Mouse (Mus musculus): ENCODE measurements around the gene Pcmt1. TPM values are rescaled to one million over a fixed set of nuclear protein-coding genes. Genes with fewer than 3 reads are reported as not detected.
A peak's percentile ranks its signal among the peaks of the same experiment; 100 is the strongest.

The Pcmt1 gene
- polyA plus RNA-seq, 1 experiment from 2014 or later: 80.9 TPM

DNA sequence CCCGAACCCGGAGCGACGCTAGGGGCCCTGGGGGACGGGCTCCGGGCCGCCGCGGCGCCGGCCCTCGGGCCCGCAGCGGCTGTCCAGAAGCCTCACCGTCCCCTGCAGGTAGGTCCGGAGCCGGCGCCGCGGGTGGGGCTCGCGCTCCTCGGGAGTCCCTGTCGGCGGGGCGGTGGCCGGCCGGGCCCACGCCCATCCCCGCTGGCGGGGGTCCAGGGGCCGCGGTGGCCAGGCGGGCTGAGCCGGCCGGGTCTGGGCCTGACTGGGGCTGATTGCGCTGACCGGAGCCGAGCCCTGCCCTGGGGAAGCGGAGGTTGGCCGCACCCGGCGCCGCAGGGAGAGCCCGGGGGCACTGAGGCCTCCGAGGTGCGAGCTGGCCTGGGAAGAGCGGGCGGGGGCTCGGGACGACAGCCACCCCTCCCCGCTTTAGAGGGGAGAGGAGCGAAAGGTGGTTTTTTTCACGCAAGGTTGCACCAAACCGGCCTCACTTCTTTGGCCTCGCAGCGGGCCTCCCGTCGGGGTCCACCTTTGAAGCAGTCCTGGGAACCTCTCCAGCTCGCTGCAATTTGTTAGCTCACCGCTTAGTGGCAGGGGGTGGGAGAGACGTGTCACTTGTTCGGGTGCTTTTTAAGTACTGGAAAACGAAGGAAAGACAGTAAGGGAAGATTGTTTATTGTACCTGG is 548 bp upstream of the Pcmt1 start:
- H3K4me1 ChIP-seq (replicated peaks; ENCODE audit: control insufficient read depth, insufficient read depth, low read length): peaks cover 3% of the 10 kb centered on the region
- H3K4me3 ChIP-seq (ENCODE audit: low read depth, low read length): peak overlapping the region; percentile 98
- under 1% methylated on average over 59 of the region's 64 CpGs for WGBS
- no peaks in the 10 kb centered on the region for H3K27me3 ChIP-seq (replicated peaks; ENCODE audit: control insufficient read depth, insufficient read depth, low read length)
- H3K9me3 ChIP-seq (ENCODE audit: control insufficient read depth): no peaks in the 10 kb centered on the region
- TF ChIP-seq CTCF (IDR thresholded peaks at IDR 0.05; ENCODE audit: low read depth): peak; percentile 57
- H3K36me3 ChIP-seq (ENCODE audit: control insufficient read depth, insufficient read depth): peaks cover 8% of the 10 kb centered on the region; the same call in 1 of the 2 replicates
- H3K4me2 ChIP-seq (replicated peaks; ENCODE audit: low read depth): peak overlapping the region; percentile 79
- H3K9ac ChIP-seq (ENCODE audit: low read depth, low read length): peak overlapping the region; percentile 100
- peak overlapping the region; percentile 100 for H3K27ac ChIP-seq (ENCODE audit: low read depth, low read length)
- ATAC-seq: peak; percentile 88

DNA sequence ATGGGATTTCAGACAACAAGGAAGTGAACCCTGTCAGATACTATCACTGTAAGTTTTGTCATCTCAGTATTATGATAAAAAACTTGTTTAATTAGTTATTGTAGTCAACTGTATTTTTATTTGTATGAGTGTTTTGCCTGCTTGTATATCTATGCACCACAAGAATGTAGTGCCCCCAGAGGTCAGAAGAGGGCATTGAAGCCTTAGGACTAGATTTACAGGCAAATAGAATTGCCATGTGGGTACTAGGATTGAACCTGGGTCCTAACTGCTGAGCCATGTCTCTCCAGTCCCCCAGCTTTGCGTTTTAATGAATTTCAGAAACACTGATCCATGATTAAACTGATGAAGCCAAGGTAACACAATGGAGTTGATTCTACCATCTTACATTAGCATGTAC is 7.3 kb downstream of the Pcmt1 start:
- Histone ChIP-seq H3K27me3 (replicated peaks; ENCODE audit: control insufficient read depth, insufficient read depth, low read length) (no peaks in the 10 kb centered on the region), H3K9ac (ENCODE audit: low read depth, low read length) (no peak overlapping the region), H3K4me3 (ENCODE audit: low read depth, low read length) (no peak overlapping the region), H3K27ac (ENCODE audit: low read depth, low read length) (no peak overlapping the region), H3K9me3 (ENCODE audit: control insufficient read depth) (no peaks in the 10 kb centered on the region), H3K36me3 (ENCODE audit: control insufficient read depth, insufficient read depth) (peaks cover 19% of the 10 kb centered on the region), H3K4me2 (replicated peaks; ENCODE audit: low read depth) (no peak overlapping the region), H3K4me1 (replicated peaks; ENCODE audit: control insufficient read depth, insufficient read depth, low read length) (no peaks in the 10 kb centered on the region)
- TF ChIP-seq CTCF (IDR thresholded peaks at IDR 0.05; ENCODE audit: low read depth): peak; percentile 67
- ATAC-seq: 0 out of 2 replicates have a peak, but pooled peaks have one; percentile 19
- WGBS: 67% methylated on average over 1 of the region's 1 CpGs

DNA sequence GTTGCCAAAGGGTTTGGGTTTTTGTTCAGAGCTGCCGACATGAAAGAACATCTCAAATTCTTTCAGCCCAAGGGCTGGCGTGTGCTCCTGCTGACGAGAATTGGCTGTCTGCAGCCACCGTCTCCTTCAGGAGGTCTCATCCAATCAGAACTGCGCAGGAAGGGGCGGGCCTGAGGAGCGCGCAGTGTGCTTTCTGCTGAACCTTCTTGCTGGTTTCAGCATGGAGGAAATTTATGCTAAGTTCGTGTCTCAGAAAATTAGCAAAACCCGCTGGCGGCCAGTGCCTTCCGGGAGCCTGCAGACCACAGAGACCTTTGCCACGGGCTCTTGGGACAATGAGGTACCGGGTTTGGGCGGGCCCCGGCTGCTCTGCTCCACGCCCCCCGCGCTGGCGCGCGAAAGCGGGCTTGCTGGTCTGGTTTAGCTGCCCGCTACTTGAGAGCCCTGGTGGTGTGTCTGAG is 13.6 kb downstream of the Pcmt1 start, which contains the start of gene Nup43:
TSS of gene Nup43 (plus strand) at position 162 of the 461 bp plus-strand sequence.
- Histone ChIP-seq H3K27ac (ENCODE audit: low read depth, low read length) (peak within 1 kb of the TSS; percentile 9; the same call in 1 of the 2 replicates), H3K4me1 (replicated peaks; ENCODE audit: control insufficient read depth, insufficient read depth, low read length) (no peaks in the 10 kb centered on the region; the same call in none of the 2 replicates), H3K4me2 (replicated peaks; ENCODE audit: low read depth) (peak within 1 kb of the TSS; percentile 69), H3K27me3 (replicated peaks; ENCODE audit: control insufficient read depth, insufficient read depth, low read length) (no peaks in the 10 kb centered on the region), H3K9me3 (ENCODE audit: control insufficient read depth) (no peaks in the 10 kb centered on the region), H3K4me3 (ENCODE audit: low read depth, low read length) (peak within 1 kb of the TSS; percentile 64), H3K9ac (ENCODE audit: low read depth, low read length) (peak within 1 kb of the TSS; percentile 43), H3K36me3 (ENCODE audit: control insufficient read depth, insufficient read depth) (peaks cover 7% of the 10 kb centered on the region; the same call in 1 of the 2 replicates)
- peak; percentile 70 for ATAC-seq
- TF ChIP-seq CTCF (IDR thresholded peaks at IDR 0.05; ENCODE audit: low read depth): no peak
- WGBS: under 1% methylated on average over 24 of the region's 24 CpGs

DNA sequence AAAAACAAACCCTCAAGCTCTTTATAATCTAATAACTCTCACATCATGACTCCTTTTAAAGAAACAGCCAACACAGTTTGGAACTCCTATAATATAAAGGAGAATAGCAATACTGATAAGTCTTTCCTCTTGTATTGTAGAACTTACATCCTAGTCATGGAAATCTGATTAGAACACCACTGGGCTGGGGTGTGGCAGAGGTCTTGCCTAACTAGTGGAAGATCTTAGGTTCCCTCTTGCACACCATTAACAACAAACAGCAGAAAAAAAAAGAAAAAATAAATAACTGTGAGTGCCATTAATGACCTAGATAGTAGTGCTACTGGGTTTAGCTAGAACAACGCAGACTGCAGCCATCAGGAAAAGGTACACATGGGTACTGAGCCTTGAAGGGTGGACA is 16.0 kb downstream of the Pcmt1 start:
- ATAC-seq: no peak
- Histone ChIP-seq H3K36me3 (ENCODE audit: control insufficient read depth, insufficient read depth) (peaks cover 5% of the 10 kb centered on the region; the same call in 1 of the 2 replicates), H3K4me3 (ENCODE audit: low read depth, low read length) (no peak overlapping the region), H3K9me3 (ENCODE audit: control insufficient read depth) (no peaks in the 10 kb centered on the region), H3K27ac (ENCODE audit: low read depth, low read length) (no peak overlapping the region), H3K9ac (ENCODE audit: low read depth, low read length) (no peak overlapping the region), H3K27me3 (replicated peaks; ENCODE audit: control insufficient read depth, insufficient read depth, low read length) (no peaks in the 10 kb centered on the region), H3K4me2 (replicated peaks; ENCODE audit: low read depth) (no peak overlapping the region), H3K4me1 (replicated peaks; ENCODE audit: control insufficient read depth, insufficient read depth, low read length) (no peaks in the 10 kb centered on the region; the same call in none of the 2 replicates)
- no peak for TF ChIP-seq CTCF (IDR thresholded peaks at IDR 0.05; ENCODE audit: low read depth)
- WGBS: 79% methylated on average over 1 of the region's 1 CpGs

DNA sequence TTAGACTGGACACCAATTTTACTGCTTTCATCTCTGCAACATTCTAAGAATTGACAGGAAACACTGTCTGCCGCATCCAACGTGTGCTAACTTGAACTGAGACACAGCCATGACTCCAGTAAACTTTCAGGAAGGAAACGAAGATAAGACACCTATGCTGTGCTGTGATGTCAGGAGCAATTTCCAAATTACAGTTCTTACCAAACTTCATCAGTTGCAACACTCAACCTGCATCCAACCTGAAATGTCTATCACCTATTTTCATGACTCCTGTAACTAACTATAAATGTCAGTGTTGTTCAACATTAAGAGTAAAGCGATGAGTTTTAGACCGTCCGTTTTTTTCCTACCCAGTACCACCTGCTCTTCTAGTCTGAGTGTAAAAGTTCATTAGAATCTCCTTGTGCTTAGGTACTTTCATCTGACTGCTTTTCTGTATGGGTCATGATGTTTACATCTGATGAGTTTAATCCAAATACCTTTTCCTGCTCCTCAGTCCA is 16.9 kb downstream of the Pcmt1 start:
- TF ChIP-seq CTCF (IDR thresholded peaks at IDR 0.05; ENCODE audit: low read depth): no peak
- peak overlapping the region; percentile 67; the same call in 1 of the 2 replicates for H3K9ac ChIP-seq (ENCODE audit: low read depth, low read length)
- WGBS: 47% methylated on average over 6 of the region's 6 CpGs

More for the DNA sequence above, 16.9 kb downstream of the Pcmt1 start:
- peak overlapping the region; percentile 83 for H3K4me3 ChIP-seq (ENCODE audit: low read depth, low read length)
- ATAC-seq: no peak
- H3K36me3 ChIP-seq (ENCODE audit: control insufficient read depth, insufficient read depth): no peaks in the 10 kb centered on the region
- H3K9me3 ChIP-seq (ENCODE audit: control insufficient read depth): no peaks in the 10 kb centered on the region
- no peaks in the 10 kb centered on the region; the same call in none of the 2 replicates for H3K4me1 ChIP-seq (replicated peaks; ENCODE audit: control insufficient read depth, insufficient read depth, low read length)
- peak overlapping the region; percentile 78 for H3K4me2 ChIP-seq (replicated peaks; ENCODE audit: low read depth)
- no peaks in the 10 kb centered on the region for H3K27me3 ChIP-seq (replicated peaks; ENCODE audit: control insufficient read depth, insufficient read depth, low read length)
- peak overlapping the region; percentile 94; the same call in 1 of the 2 replicates for H3K27ac ChIP-seq (ENCODE audit: low read depth, low read length)
